Mouse (Mus musculus): ENCODE results near the gene Rab25.

DNA sequence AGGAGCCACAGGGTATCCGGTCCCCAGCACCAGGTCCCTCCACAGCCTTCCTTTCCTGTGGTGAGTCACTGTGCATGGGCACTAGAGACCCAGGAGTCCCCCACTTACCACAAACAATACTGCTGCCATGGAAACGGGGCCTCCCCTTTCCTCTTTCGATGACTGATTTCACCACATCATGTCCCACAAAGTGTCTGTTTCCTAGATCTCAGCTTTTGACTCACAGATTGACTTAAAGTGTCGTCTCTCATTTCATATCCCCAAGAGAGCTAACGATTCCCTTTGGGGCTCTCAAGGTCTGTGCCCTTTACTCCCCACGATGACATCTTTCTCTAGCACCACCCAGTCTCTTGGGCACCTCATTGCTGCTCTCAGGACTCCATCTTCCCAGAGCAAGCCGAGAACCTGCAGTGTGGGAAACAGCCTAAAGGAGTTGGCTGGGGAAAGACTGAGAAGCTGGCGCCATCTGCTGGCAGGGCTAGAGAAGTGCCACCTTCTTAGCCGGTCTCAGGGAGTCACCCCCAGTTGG is 26.2 kb downstream of the Rab25 start:
- TF ChIP-seq CTCF (IDR thresholded peaks at IDR 0.05; ENCODE audit: low read depth) (peak; percentile 98), EP300 (optimal IDR thresholded peaks at IDR 0.05) (no peak)

Measured in stomach, postnatal 0 days (tissue).